Mouse (Mus musculus): Measurements from ENCODE around the gene Cdc42ep3. TPM values are rescaled to one million over a fixed set of nuclear protein-coding genes. Genes with fewer than 3 reads are reported as not detected.

The Cdc42ep3 gene
- polyA plus RNA-seq, 2 experiments: 35.1 to 69.4 TPM

DNA sequence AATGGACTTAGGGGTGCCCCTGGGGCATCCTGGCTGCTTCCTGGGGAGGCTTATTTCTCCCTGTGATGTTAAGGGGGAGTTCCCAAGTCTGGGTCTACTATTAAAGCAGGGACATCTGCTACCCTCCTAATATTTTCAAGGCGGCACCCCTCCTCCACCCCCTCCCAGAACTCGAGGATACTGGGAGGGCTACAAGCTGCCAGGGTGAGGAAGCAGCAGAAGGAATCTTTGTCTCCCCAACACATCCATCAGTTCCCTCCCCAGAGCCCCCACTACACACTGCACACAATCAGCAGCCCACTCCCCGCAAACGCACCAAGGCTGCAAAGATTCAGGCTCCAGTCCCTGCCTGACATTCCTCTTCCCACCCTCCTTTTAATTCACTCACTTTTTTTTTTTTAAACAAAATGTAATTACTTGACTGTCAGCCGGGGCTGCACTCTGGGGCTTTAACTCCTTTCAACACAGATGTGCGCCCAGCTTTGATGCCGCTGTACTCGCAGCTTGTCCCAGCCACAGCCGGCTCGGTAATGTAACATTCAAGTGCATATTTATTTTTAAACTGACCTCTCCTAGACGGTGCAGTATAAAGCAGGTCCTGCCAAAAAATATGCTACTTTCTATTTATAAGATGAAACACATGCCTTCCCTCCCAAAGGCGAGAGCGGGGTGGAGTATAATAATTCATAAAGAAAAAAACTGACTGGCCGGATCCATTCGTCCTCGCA is 1.3 kb downstream of the Cdc42ep3 start:
- WGBS: 2% methylated on average over 16 of the region's 16 CpGs

DNA sequence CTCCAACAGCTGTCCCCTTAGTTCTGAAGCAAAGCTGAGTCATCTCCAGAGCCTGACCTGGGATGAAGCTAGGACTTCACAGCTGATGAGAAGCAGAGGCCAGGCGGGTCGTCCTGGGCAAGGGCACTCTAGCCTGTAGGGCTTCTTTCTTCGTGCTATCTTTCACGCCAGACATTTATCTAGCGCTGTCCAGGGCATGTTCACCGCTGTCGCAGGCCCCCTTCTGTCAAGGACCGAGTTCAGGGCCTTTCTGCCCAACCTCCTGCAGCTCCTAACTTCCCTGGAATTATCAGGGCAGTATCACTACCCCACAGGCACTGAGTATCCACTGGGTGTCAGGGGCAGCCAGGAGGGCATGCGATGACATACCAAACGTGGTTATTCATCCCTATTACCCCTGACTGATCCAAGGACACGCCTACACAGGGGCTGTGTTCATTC is 4.1 kb downstream of the Cdc42ep3 start:
- Histone ChIP-seq H3K27me3 (ENCODE audit: control insufficient read depth, insufficient read depth, low read length) (no peaks in the 10 kb centered on the region), H3K4me2 (replicated peaks; ENCODE audit: low read depth, low read length, severe bottlenecking) (no peak overlapping the region), H3K9me3 (ENCODE audit: control insufficient read depth, low read length) (no peaks in the 10 kb centered on the region), H3K4me3 (replicated peaks; ENCODE audit: low read length) (no peak overlapping the region), H3K27ac (replicated peaks; ENCODE audit: low read depth, low read length) (no peak overlapping the region), H3K9ac (ENCODE audit: low read depth, low read length, severe bottlenecking) (no peak overlapping the region), H3K36me3 (ENCODE audit: control insufficient read depth, insufficient read depth, low read length) (no peaks in the 10 kb centered on the region), H3K4me1 (ENCODE audit: control insufficient read depth, insufficient read depth, low read length) (peaks cover 34% of the 10 kb centered on the region)
- no peak for DNase-seq (ENCODE audit: low spot score)
- no peak for TF ChIP-seq POLR2A (IDR thresholded peaks at IDR 0.05; ENCODE audit: borderline replicate concordance, extremely low read depth, insufficient read depth, insufficient read length)
- WGBS: 74% methylated on average over 11 of the region's 11 CpGs
- ATAC-seq (ENCODE audit: low FRiP score, low read depth): no peak

More for the DNA sequence above, 1.3 kb downstream of the Cdc42ep3 start:
- H3K4me1 ChIP-seq (ENCODE audit: control insufficient read depth, insufficient read depth, low read length): peaks cover 38% of the 10 kb centered on the region
- H3K27ac ChIP-seq (replicated peaks; ENCODE audit: low read depth, low read length): peak overlapping the region; percentile 30; the same call in 1 of the 2 replicates
- peak overlapping the region; percentile 75 for H3K4me3 ChIP-seq (replicated peaks; ENCODE audit: low read length)
- ATAC-seq (ENCODE audit: low FRiP score, low read depth) (peak; percentile 10; the same call in 1 of the 2 replicates), DNase-seq (ENCODE audit: low spot score) (peak; percentile 25)
- no peak for TF ChIP-seq POLR2A (IDR thresholded peaks at IDR 0.05; ENCODE audit: borderline replicate concordance, extremely low read depth, insufficient read depth, insufficient read length)
- H3K36me3 ChIP-seq (ENCODE audit: control insufficient read depth, insufficient read depth, low read length): no peaks in the 10 kb centered on the region
- no peaks in the 10 kb centered on the region for H3K9me3 ChIP-seq (ENCODE audit: control insufficient read depth, low read length)
- peak overlapping the region; percentile 100 for H3K4me2 ChIP-seq (replicated peaks; ENCODE audit: low read depth, low read length, severe bottlenecking)
- peaks cover 4% of the 10 kb centered on the region; the same call in 1 of the 2 replicates for H3K27me3 ChIP-seq (ENCODE audit: control insufficient read depth, insufficient read depth, low read length)
- peak overlapping the region; percentile 72 for H3K9ac ChIP-seq (ENCODE audit: low read depth, low read length, severe bottlenecking)

DNA sequence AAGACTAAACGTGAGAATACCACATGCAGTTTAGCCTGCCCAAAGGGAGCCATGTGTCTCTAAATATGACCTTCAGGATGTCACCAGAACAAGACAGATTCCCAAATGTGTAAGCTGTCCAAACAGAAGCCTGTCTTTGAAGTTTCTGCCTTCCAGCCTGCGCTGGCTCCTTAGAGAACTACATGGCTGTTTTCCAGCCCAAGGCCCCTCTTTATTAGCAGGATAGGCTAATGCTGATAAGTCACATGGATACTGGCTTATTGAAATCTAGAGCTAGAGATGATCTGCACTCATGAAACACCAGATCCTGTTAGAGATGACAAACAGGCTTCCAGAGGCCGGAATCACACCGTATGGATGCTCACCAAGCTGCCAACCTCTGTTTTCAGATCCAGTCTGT is 5.5 kb downstream of the Cdc42ep3 start:
- Histone ChIP-seq H3K36me3 (ENCODE audit: control insufficient read depth, insufficient read depth, low read length) (no peaks in the 10 kb centered on the region), H3K9me3 (ENCODE audit: control insufficient read depth, low read length) (no peaks in the 10 kb centered on the region), H3K9ac (ENCODE audit: low read depth, low read length, severe bottlenecking) (no peak overlapping the region), H3K27ac (replicated peaks; ENCODE audit: low read depth, low read length) (no peak overlapping the region), H3K4me1 (ENCODE audit: control insufficient read depth, insufficient read depth, low read length) (peaks cover 33% of the 10 kb centered on the region), H3K4me2 (replicated peaks; ENCODE audit: low read depth, low read length, severe bottlenecking) (no peak overlapping the region), H3K27me3 (ENCODE audit: control insufficient read depth, insufficient read depth, low read length) (no peaks in the 10 kb centered on the region), H3K4me3 (replicated peaks; ENCODE audit: low read length) (no peak overlapping the region)
- no peak for ATAC-seq (ENCODE audit: low FRiP score, low read depth)
- 69% methylated on average over 4 of the region's 4 CpGs for WGBS
- no peak for TF ChIP-seq POLR2A (IDR thresholded peaks at IDR 0.05; ENCODE audit: borderline replicate concordance, extremely low read depth, insufficient read depth, insufficient read length)
- no peak for DNase-seq (ENCODE audit: low spot score)

DNA sequence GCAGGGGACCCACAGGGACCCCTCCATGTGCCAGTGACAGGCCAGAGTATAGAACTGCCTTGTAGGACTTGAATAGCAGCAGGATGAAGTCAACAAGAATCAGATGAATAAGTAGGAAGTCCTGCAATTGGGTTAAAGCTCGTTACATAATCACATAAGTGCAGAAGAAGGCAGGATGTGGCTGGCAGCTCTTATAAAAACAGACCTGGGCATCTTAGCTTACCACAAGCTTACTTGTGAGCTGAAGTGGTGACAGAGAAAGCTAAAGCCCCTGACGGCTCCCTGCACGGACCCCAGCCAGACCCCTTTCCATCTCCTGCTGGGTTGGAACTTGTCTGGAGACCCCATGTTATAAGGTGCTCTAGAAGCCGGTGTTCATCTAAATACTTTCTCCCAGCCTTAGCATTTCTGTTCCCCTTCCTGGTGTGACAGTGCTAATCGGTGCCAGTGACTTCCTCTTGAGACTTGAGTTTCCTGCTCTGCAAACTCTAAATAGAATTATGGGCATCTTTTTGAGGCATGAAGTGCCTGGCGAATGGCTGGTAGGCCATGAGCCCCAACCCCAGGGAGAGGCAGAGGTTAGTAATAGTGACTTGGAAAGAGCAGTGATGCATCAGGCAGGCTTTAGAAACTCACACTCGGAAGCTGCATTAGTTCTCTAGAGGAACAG is 6.8 kb downstream of the Cdc42ep3 start:
- no peaks in the 10 kb centered on the region for H3K36me3 ChIP-seq (ENCODE audit: control insufficient read depth, insufficient read depth, low read length)
- no peak overlapping the region for H3K27ac ChIP-seq (replicated peaks; ENCODE audit: low read depth, low read length)
- no peak for TF ChIP-seq POLR2A (IDR thresholded peaks at IDR 0.05; ENCODE audit: borderline replicate concordance, extremely low read depth, insufficient read depth, insufficient read length)
- 56% methylated on average over 7 of the region's 7 CpGs for WGBS
- H3K9me3 ChIP-seq (ENCODE audit: control insufficient read depth, low read length): no peaks in the 10 kb centered on the region
- H3K4me1 ChIP-seq (ENCODE audit: control insufficient read depth, insufficient read depth, low read length): peaks cover 35% of the 10 kb centered on the region
- H3K9ac ChIP-seq (ENCODE audit: low read depth, low read length, severe bottlenecking): no peak overlapping the region
- no peaks in the 10 kb centered on the region for H3K27me3 ChIP-seq (ENCODE audit: control insufficient read depth, insufficient read depth, low read length)
- ATAC-seq (ENCODE audit: low FRiP score, low read depth) (no peak), DNase-seq (ENCODE audit: low spot score) (no peak)
- no peak overlapping the region for H3K4me3 ChIP-seq (replicated peaks; ENCODE audit: low read length)
- H3K4me2 ChIP-seq (replicated peaks; ENCODE audit: low read depth, low read length, severe bottlenecking): no peak overlapping the region

DNA sequence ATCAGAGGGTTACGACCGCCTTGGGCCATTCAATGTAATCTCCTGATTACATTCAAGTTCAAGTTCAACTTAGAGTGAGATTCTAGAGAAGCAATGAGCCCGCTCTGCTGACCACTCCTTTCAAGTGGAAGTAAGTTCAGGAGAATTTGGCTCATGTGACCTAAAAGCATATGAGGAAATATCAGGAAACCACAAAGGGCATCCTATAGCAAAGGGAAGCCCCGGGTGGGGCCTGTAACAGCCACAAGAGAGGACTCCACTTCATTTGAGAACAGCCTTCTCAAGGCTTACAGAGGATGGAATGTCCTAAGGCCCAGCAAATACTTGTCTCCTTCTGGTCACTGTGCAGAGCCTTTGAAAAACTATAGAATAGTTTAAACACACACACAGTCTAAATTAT is 7.6 kb downstream of the Cdc42ep3 start:
- Histone ChIP-seq H3K27ac (replicated peaks; ENCODE audit: low read depth, low read length) (no peak overlapping the region), H3K9ac (ENCODE audit: low read depth, low read length, severe bottlenecking) (no peak overlapping the region), H3K9me3 (ENCODE audit: control insufficient read depth, low read length) (no peaks in the 10 kb centered on the region), H3K27me3 (ENCODE audit: control insufficient read depth, insufficient read depth, low read length) (no peaks in the 10 kb centered on the region), H3K4me1 (ENCODE audit: control insufficient read depth, insufficient read depth, low read length) (peaks cover 32% of the 10 kb centered on the region), H3K4me3 (replicated peaks; ENCODE audit: low read length) (no peak overlapping the region), H3K4me2 (replicated peaks; ENCODE audit: low read depth, low read length, severe bottlenecking) (no peak overlapping the region), H3K36me3 (ENCODE audit: control insufficient read depth, insufficient read depth, low read length) (no peaks in the 10 kb centered on the region)
- no peak for TF ChIP-seq POLR2A (IDR thresholded peaks at IDR 0.05; ENCODE audit: borderline replicate concordance, extremely low read depth, insufficient read depth, insufficient read length)
- DNase-seq (ENCODE audit: low spot score) (no peak), ATAC-seq (ENCODE audit: low FRiP score, low read depth) (no peak)
- WGBS: 90% methylated on average over 4 of the region's 4 CpGs

Data from limb, embryonic 14.5 days (tissue).